Mouse (Mus musculus) liver, embryonic 14.5 days (tissue): Measurements from ENCODE around the gene Qsox1. TPM values are rescaled to one million over a fixed set of nuclear protein-coding genes. Genes with fewer than 3 reads are reported as not detected.
A peak's percentile ranks its signal among the peaks of the same experiment; 100 is the strongest.

Experiments used
- ATAC-seq: fragments of 200-750 bp; cut with Nextera tagmentation; 2 replicates; pipeline ENCODE4 v1.8.0; 2017; ENCODE audit warnings: moderate number of reproducible peaks, mild to moderate bottlenecking, moderate library complexity; ENCODE audit not compliant: insufficient read depth
- DNase-seq, 3 experiments: peaks; one replicate each; pipeline ENCODE4 v3.0.0-alpha.2; 2012 to 2013; ENCODE audit warnings: low read depth in 3 of 3, low spot score in 3 of 3
- H3K27ac ChIP-seq: fragments of 300-500 bp; sonication (generic); 2 replicates; pipeline ENCODE4 v1.5.1; 2014; ENCODE audit warnings: moderate library complexity, mild to moderate bottlenecking, control low read depth, inconsistent platforms
- H3K27me3 ChIP-seq: fragments of 300-500 bp; sonication (generic); 2 replicates; pipeline ENCODE4 v1.6.1; 2014; ENCODE audit warnings: mild to moderate bottlenecking, low read length, moderate library complexity; ENCODE audit not compliant: control insufficient read depth, insufficient read depth
- H3K36me3 ChIP-seq: fragments of 300-500 bp; sonication (generic); replicated peaks from 2 replicates; pipeline ENCODE4 v1.6.1; 2014; ENCODE audit warnings: low read depth; ENCODE audit not compliant: control insufficient read depth, insufficient read depth
- H3K4me1 ChIP-seq, 2 experiments: fragments of 200-500 bp in 1 of 2; fragments of 300-500 bp in 1 of 2; sonication (generic) in 1 of 2; replicated peaks; 2 replicates each; pipeline ENCODE4 v1.6.1; 2012 to 2014; ENCODE audit warnings: antibody characterized with exemption in 1 of 2, inconsistent platforms in 1 of 2, low read length in 1 of 2; ENCODE audit not compliant: control insufficient read depth in 2 of 2, insufficient read depth in 2 of 2
- H3K4me2 ChIP-seq: fragments of 300-500 bp; sonication (generic); 2 replicates; pipeline ENCODE4 v1.6.1; 2014; ENCODE audit warnings: low read depth, mild to moderate bottlenecking, control low read depth, moderate library complexity
- H3K4me3 ChIP-seq, 2 experiments: fragments of 200-500 bp in 1 of 2; fragments of 300-500 bp in 1 of 2; sonication (generic) in 1 of 2; 2 replicates each; pipeline ENCODE4 v1.5.1; 2012 to 2014; ENCODE audit warnings: low read depth in 2 of 2, low read length in 2 of 2, mild to moderate bottlenecking in 2 of 2, control low read depth in 1 of 2, inconsistent platforms in 1 of 2, moderate library complexity in 1 of 2; ENCODE audit not compliant: insufficient read depth in 1 of 2
- H3K9ac ChIP-seq: fragments of 300-500 bp; sonication (generic); replicated peaks from 2 replicates; pipeline ENCODE4 v1.6.1; 2014; ENCODE audit warnings: mild to moderate bottlenecking, control low read depth, moderate library complexity
- H3K9me3 ChIP-seq: fragments of 300-500 bp; sonication (generic); 2 replicates; pipeline ENCODE4 v1.6.1; 2016; ENCODE audit warnings: low read length, mixed read lengths; ENCODE audit not compliant: control insufficient read depth
- CTCF ChIP-seq: IDR thresholded peaks from 2 replicates; pipeline ENCODE4 v1.5.1; 2016; ENCODE audit warnings: antibody characterized with exemption, low read depth, control low read depth
- EP300 ChIP-seq: IDR thresholded peaks from 2 replicates; pipeline ENCODE4 v1.6.1; 2016; ENCODE audit warnings: antibody characterized with exemption, low read depth
- WGBS: fragments of 180-500 bp; shearing (Covaris S2); extraction: QIAGEN DNeasy Blood & Tissue Kit; methylation state at CpG from one replicate; pipeline ENCODE4 v1.1.7; 2014; ENCODE audit not compliant: insufficient replicate concordance; 5-methylcytosine and 5-hydroxymethylcytosine counted together
- polyA plus RNA-seq, 2 experiments: library from polyadenylated mRNA; depleted of rRNA in 1 of 2; stranded (reverse) in 1 of 2; unstranded in 1 of 2; fragments of >200 nt; fragmentation: Nextera tagmentation in 1 of 2; extraction: Ambion mirVana in 1 of 2; gene quantifications; 2 replicates each; pipeline versions ENCODE4 v1.2.1 to v1.2.3; 2012 to 2014

Gene Qsox1
- polyA plus RNA-seq, 2 experiments, result 11.0 to 16.5 TPM

DNA sequence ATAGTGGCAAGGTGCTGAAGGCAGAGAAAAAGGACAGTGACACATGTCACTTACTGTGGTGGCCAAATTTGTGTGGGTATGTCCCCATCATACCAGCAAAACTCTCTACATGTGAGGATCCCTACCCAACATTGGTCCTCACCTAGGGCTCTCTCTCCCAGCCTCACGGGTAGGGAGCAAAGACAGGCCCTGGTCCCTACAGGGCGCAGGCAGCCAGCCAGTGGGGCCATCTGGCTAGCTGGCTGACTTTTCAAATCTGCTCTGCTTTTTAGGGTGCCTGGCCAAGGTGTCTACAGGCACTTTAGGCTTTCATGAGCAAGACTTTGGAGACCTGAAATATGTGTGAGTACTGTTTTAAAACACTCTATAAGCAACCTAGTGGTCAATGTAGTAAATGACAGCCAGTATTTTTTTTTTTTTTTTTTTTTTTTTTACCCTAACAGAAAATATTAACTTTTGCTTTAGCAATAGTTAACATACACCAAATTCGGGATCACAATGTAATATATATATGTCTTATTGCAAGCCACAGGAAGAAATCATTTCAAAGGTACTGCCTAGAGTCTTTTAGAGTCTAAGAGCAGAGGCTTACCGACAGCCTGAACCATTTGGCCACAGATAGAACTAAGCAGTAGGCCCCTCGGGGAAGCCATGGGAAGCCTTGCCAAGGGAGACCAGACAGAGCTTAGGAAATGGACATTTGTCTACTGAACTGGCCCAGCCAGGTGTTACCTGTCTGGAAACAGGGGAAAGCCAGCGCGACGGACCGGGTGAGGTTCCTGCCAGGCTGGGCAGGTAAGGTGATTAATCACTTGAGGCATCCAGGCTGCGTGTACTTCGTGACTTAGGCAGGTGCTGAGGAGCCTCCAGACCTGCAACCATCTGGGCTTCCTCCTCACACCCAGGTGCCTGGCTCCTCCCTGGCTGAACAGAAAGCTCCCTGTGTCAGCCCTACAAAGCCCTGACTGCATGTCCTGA is 11.4 kb downstream of the Qsox1 start:
- 82% methylated on average over 11 of the region's 11 CpGs for WGBS
- Histone ChIP-seq H3K9ac (no peak overlapping the region), H3K4me3 (no peak overlapping the region), H3K9me3 (no peaks in the 10 kb centered on the region), H3K4me2 (no peak overlapping the region), H3K27me3 (no peaks in the 10 kb centered on the region), H3K27ac (no peak overlapping the region), H3K4me1 (peaks cover 0 to 5% of the 10 kb centered on the region in 2 experiments; a peak in 3 of 4 replicates), H3K36me3 (no peaks in the 10 kb centered on the region; the same call in 1 of the 2 replicates)
- DNase-seq (no peak), ATAC-seq (no peak)
- no peak for TF ChIP-seq CTCF
- TF ChIP-seq EP300, result no peak

DNA sequence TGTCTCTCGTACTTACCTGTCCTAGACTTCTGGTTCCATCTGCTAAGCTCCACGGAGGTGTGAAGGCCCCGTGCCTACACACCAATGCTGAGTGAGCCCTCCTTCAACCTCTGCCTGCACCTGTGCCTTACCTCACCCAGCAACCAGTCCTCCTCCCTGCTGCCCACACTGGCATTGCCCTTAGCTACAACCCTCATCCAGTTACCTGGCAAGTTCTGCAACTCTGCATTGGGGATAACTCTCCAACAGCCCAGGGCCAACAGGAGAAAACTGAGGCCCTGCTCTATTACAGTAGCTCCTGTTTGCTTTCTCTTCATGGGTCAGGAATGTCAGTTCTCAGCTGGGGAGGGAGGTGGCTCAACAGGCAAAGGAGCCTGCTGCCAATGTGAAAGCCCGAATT is 14.7 kb downstream of the Qsox1 start:
- no peaks in the 10 kb centered on the region; the same call in 1 of the 2 replicates for H3K36me3 ChIP-seq
- H3K9me3 ChIP-seq, result no peaks in the 10 kb centered on the region
- no peak for ATAC-seq
- 67% methylated on average over 4 of the region's 4 CpGs for WGBS
- TF ChIP-seq EP300 (no peak), CTCF (no peak)
- H3K27ac ChIP-seq, result no peak overlapping the region
- H3K4me2 ChIP-seq, result no peak overlapping the region
- H3K27me3 ChIP-seq, result no peaks in the 10 kb centered on the region
- no peak overlapping the region for H3K9ac ChIP-seq
- no peak for DNase-seq
- peaks cover 0 to 7% of the 10 kb centered on the region in 2 experiments; a peak in 3 of 4 replicates for H3K4me1 ChIP-seq
- H3K4me3 ChIP-seq, result no peak overlapping the region

DNA sequence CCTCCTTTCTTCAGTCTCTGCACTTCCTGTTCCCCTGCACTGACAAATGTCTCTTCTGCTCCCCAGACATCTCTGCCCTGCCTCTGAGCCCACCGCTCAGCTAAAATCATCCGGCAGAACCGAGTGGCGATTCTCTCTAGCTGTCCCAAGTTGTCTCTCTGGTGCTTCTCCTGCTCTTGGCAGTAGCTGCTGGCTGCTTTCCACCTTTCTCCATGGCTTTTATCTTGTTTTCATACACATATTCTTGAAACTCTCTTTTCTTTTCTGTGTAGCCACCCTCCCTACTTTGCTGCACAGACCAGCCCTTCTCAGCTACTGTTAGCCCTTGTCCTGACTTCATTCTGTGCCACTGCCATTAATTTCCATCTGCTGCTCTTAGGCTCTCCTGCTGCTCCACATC is 15.3 kb downstream of the Qsox1 start:
- no peaks in the 10 kb centered on the region for H3K9me3 ChIP-seq
- H3K27me3 ChIP-seq, result no peaks in the 10 kb centered on the region
- 71% methylated on average over 4 of the region's 4 CpGs for WGBS
- H3K27ac ChIP-seq, result no peak overlapping the region
- H3K4me1 ChIP-seq, result peaks cover 0 to 7% of the 10 kb centered on the region in 2 experiments; a peak in 3 of 4 replicates
- ATAC-seq (no peak), DNase-seq (no peak)
- no peak overlapping the region for H3K9ac ChIP-seq
- TF ChIP-seq EP300, result no peak
- no peak for TF ChIP-seq CTCF
- no peak overlapping the region for H3K4me2 ChIP-seq
- no peaks in the 10 kb centered on the region; the same call in 1 of the 2 replicates for H3K36me3 ChIP-seq
- H3K4me3 ChIP-seq, result no peak overlapping the region

DNA sequence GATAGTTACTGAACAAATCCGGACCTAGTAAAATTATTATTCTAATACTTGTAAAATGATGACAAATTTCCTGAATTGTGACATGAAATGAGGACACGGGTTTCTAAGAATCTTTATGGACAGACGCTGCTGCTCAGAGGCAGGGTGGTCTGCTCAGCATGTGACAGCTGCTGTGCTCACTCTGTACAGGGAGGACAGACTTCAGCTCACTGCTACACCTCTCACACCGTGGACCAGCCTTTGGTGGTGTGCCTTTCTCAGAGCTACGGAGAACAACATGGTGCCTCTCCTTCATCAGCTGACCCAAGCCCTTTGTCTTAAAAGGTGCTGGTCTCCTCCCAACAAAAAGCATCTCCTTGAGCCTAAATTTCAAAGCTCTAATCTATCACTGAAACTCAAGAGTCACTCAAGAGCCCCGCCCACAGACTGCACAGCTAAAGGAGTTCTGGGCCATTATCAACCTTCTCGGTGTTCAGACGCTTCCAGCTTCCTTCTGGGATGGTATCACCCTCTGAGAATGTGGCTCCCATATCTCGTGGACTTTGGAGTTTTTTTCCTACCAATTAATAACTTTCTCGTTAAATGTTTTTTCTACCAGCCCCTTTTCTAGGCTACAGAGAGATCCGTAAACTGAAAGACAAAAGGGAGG is 15.8 kb downstream of the Qsox1 start:
- Histone ChIP-seq H3K27ac (no peak overlapping the region), H3K36me3 (no peaks in the 10 kb centered on the region; the same call in 1 of the 2 replicates), H3K9me3 (no peaks in the 10 kb centered on the region), H3K9ac (no peak overlapping the region), H3K4me3 (no peak overlapping the region), H3K27me3 (no peaks in the 10 kb centered on the region), H3K4me2 (no peak overlapping the region), H3K4me1 (peaks cover 0 to 7% of the 10 kb centered on the region in 2 experiments; a peak in 3 of 4 replicates)
- WGBS, result 55% methylated on average over 11 of the region's 11 CpGs
- DNase-seq (no peak), ATAC-seq (0 out of 2 replicates have a peak, but pooled peaks have one; percentile 24)
- TF ChIP-seq EP300 (no peak), CTCF (no peak)
